Mouse (Mus musculus): ENCODE data around the gene Paqr3. TPM values are rescaled to one million over a fixed set of nuclear protein-coding genes. Genes with fewer than 3 reads are reported as not detected.

The Paqr3 gene
- total and polyA plus RNA-seq, 3 experiments, result 4.3 to 6.4 TPM; not detected in 1

DNA sequence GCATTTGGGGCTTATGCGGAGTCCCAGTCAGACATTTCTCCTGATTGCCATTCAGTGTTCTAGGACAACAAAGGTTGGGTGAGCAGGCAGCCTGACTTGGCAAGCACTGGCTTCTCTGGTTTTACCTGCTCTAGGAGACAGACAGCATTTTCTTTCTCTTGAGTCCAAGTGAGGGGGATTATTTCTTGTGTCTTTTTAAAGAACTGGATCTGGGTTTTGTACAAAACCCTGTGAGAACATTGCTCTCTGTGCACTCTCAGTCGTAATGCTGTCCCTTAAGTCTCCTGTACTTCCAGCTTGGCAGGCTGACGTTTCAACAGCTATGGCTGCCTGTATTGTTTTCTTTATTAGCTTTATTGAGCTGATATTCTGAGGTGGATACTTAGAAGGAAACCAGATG, 55.0 kb downstream of the Paqr3 start:
- Histone ChIP-seq H3K4me3 (ENCODE audit: control insufficient read depth in 1 of 2, insufficient read depth in 1 of 2, low read depth in 2 of 2, low read length in 2 of 2) (no peak overlapping the region), H3K9ac (ENCODE audit: control insufficient read depth, low read depth, low read length, poor library complexity, severe bottlenecking) (no peak overlapping the region), H3K27ac (ENCODE audit: control insufficient read depth, low read depth, low read length) (no peak overlapping the region), H3K4me1 (ENCODE audit: control insufficient read depth in 1 of 2, insufficient read depth in 2 of 2, low read length in 2 of 2) (no peaks in the 10 kb centered on the region), H3K9me3 (replicated peaks; ENCODE audit: insufficient read depth, low read length) (no peaks in the 10 kb centered on the region), H3K27me3 (ENCODE audit: control insufficient read depth in 1 of 2, insufficient read depth in 2 of 2, low read length in 2 of 2) (no peaks in the 10 kb centered on the region), H3K79me2 (ENCODE audit: control insufficient read depth, insufficient read depth, low read length, poor library complexity) (no peaks in the 10 kb centered on the region), H3K36me3 (ENCODE audit: control insufficient read depth in 1 of 2, insufficient read depth in 2 of 2, low read length in 2 of 2) (peaks cover 3 to 5% of the 10 kb centered on the region in 2 experiments)
- TF ChIP-seq UBTF (IDR thresholded peaks at IDR 0.05; ENCODE audit: borderline replicate concordance, insufficient read depth, low read depth, low read length), result no peak
- no peak for TF ChIP-seq GABPA (IDR thresholded peaks at IDR 0.05; ENCODE audit: low read depth, low read length)
- TF ChIP-seq HCFC1 (IDR thresholded peaks at IDR 0.05; ENCODE audit: low read depth, low read length), result no peak
- no peak for TF ChIP-seq TAL1 (IDR thresholded peaks at IDR 0.05; ENCODE audit: low read length)
- DNase-seq (ENCODE audit: low read depth, low spot score), result no peak

DNA sequence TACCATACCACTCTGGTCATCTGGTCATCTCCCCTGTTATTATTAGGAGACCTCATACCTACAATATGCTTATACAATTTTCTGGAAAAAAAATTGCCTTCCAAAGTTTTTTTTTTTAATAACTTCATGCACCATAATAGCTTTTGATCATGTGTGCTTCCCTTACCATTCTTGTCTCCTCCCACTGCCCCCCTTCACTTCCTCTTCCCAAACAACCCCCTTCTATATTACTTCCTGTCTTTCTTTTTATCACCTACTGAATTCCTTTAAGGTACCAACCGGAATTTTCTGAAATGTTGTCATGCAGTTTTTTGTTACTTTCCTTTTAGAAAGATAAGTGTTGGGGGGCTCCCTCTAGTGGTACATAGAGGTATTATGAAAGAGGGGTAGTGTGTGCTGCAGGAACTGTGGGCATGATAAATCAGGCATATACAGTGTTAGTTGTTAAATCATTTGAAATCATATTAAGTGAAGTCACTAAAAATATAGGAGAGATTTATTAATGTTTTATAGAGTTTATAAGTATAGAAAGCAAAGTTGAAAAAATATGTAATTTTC, 55.8 kb downstream of the Paqr3 start:
- no peaks in the 10 kb centered on the region for H3K4me1 ChIP-seq (ENCODE audit: control insufficient read depth in 1 of 2, insufficient read depth in 2 of 2, low read length in 2 of 2)
- H3K36me3 ChIP-seq (ENCODE audit: control insufficient read depth in 1 of 2, insufficient read depth in 2 of 2, low read length in 2 of 2), result peaks cover 3 to 5% of the 10 kb centered on the region in 2 experiments
- DNase-seq (ENCODE audit: low read depth, low spot score), result peak; percentile 83
- H3K79me2 ChIP-seq (ENCODE audit: control insufficient read depth, insufficient read depth, low read length, poor library complexity), result no peaks in the 10 kb centered on the region
- peak; percentile 20 to 89 (median 53); a peak in 4 of 6 replicates for TF ChIP-seq CTCF (IDR thresholded peaks at IDR 0.05 in 2 of 3, conservative IDR thresholded peaks at IDR 0.05 in 1 of 3; ENCODE audit: control insufficient read depth in 1 of 3, insufficient read depth in 1 of 3, low read depth in 2 of 3, low read length in 3 of 3, poor library complexity in 1 of 3, severe bottlenecking in 1 of 3)
- no peak for TF ChIP-seq RCOR1 (IDR thresholded peaks at IDR 0.05; ENCODE audit: low read depth, low read length)
- TF ChIP-seq RAD21 (IDR thresholded peaks at IDR 0.05; ENCODE audit: low read depth, low read length), result peak; percentile 92
- peak; percentile 95 for TF ChIP-seq SMC3 (IDR thresholded peaks at IDR 0.05; ENCODE audit: low read depth, low read length)
- TF ChIP-seq MYB (IDR thresholded peaks at IDR 0.05; ENCODE audit: low read depth, low read length), result no peak
- no peak; the same call in 1 of the 2 replicates for TF ChIP-seq SIN3A (IDR thresholded peaks at IDR 0.05; ENCODE audit: low read length)
- no peak for TF ChIP-seq ETS1 (IDR thresholded peaks at IDR 0.05; ENCODE audit: low read depth, low read length)
- 0 out of 2 replicates have a peak, but pooled peaks have one; percentile 36 for TF ChIP-seq GATA1 (IDR thresholded peaks at IDR 0.05; ENCODE audit: low read depth, low read length)
- TF ChIP-seq ZC3H11A (IDR thresholded peaks at IDR 0.05; ENCODE audit: low read depth, low read length), result peak; percentile 88
- H3K9me3 ChIP-seq (replicated peaks; ENCODE audit: insufficient read depth, low read length), result no peaks in the 10 kb centered on the region
- H3K9ac ChIP-seq (ENCODE audit: control insufficient read depth, low read depth, low read length, poor library complexity, severe bottlenecking), result no peak overlapping the region
- H3K27ac ChIP-seq (ENCODE audit: control insufficient read depth, low read depth, low read length), result no peak overlapping the region
- no peaks in the 10 kb centered on the region for H3K27me3 ChIP-seq (ENCODE audit: control insufficient read depth in 1 of 2, insufficient read depth in 2 of 2, low read length in 2 of 2)
- H3K4me3 ChIP-seq (ENCODE audit: control insufficient read depth in 1 of 2, insufficient read depth in 1 of 2, low read depth in 2 of 2, low read length in 2 of 2), result no peak overlapping the region

DNA sequence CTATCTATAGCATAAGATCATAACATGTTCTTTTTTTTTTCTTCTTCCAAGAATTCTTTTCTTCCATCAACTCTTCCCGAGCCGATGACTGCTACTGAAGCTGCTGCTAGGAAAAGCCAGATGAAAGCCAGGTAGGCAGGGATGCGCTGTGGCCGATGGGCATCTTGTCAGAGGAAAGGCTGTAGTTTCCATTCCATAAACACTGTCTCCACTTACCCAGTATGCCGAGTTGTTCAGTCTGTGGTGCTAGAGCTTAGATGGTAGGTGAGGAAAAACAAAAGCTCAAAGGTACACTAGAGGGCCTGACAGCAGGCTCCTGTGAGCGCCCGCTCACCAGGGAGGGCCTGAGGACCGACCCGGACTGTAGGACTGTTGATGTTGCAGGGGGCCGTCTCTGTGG, 56.6 kb downstream of the Paqr3 start:
- peaks cover 3 to 7% of the 10 kb centered on the region in 2 experiments for H3K36me3 ChIP-seq (ENCODE audit: control insufficient read depth in 1 of 2, insufficient read depth in 2 of 2, low read length in 2 of 2)
- no peaks in the 10 kb centered on the region for H3K9me3 ChIP-seq (replicated peaks; ENCODE audit: insufficient read depth, low read length)
- H3K4me1 ChIP-seq (ENCODE audit: control insufficient read depth in 1 of 2, insufficient read depth in 2 of 2, low read length in 2 of 2), result no peaks in the 10 kb centered on the region
- TF ChIP-seq RAD21 (IDR thresholded peaks at IDR 0.05; ENCODE audit: low read depth, low read length), result no peak
- no peak for TF ChIP-seq ZNF384 (IDR thresholded peaks at IDR 0.05; ENCODE audit: low read depth, low read length)
- no peak for TF ChIP-seq HCFC1 (IDR thresholded peaks at IDR 0.05; ENCODE audit: low read depth, low read length)
- TF ChIP-seq MEF2A (IDR thresholded peaks at IDR 0.05; ENCODE audit: extremely low read depth, insufficient replicate concordance, low read depth, low read length, poor library complexity, severe bottlenecking), result no peak
- TF ChIP-seq USF2 (IDR thresholded peaks at IDR 0.05; ENCODE audit: borderline replicate concordance in 1 of 2, insufficient read depth in 1 of 2, low read depth in 1 of 2, low read length in 2 of 2), result no peak
- no peak for TF ChIP-seq ZMIZ1 (IDR thresholded peaks at IDR 0.05; ENCODE audit: low read depth, low read length)
- TF ChIP-seq POLR2AphosphoS5 (IDR thresholded peaks at IDR 0.05; ENCODE audit: borderline replicate concordance, low read depth, low read length), result no peak
- no peak for TF ChIP-seq CHD2 (IDR thresholded peaks at IDR 0.05; ENCODE audit: low read length)
- TF ChIP-seq SMC3 (IDR thresholded peaks at IDR 0.05; ENCODE audit: low read depth, low read length), result no peak
- no peak for DNase-seq (ENCODE audit: low read depth, low spot score)
- no peak overlapping the region for H3K27ac ChIP-seq (ENCODE audit: control insufficient read depth, low read depth, low read length)
- H3K9ac ChIP-seq (ENCODE audit: control insufficient read depth, low read depth, low read length, poor library complexity, severe bottlenecking), result no peak overlapping the region
- no peaks in the 10 kb centered on the region for H3K79me2 ChIP-seq (ENCODE audit: control insufficient read depth, insufficient read depth, low read length, poor library complexity)
- no peak overlapping the region for H3K4me3 ChIP-seq (ENCODE audit: control insufficient read depth in 1 of 2, insufficient read depth in 1 of 2, low read depth in 2 of 2, low read length in 2 of 2)
- no peaks in the 10 kb centered on the region for H3K27me3 ChIP-seq (ENCODE audit: control insufficient read depth in 1 of 2, insufficient read depth in 2 of 2, low read length in 2 of 2)

All from MEL (cell line).